Mouse (Mus musculus) forebrain, embryonic 10.5 days (tissue): ENCODE results near the gene Csrp2. TPM values are rescaled to one million over a fixed set of nuclear protein-coding genes. Genes with fewer than 3 reads are reported as not detected.
A peak's percentile ranks its signal among the peaks of the same experiment; 100 is the strongest.

Source experiments
- DNase-seq: peaks from one replicate; pipeline ENCODE4 v3.0.0-alpha.2; 2017; ENCODE audit warnings: low spot score; ENCODE audit errors: extremely low spot score
- H3K27ac ChIP-seq: fragments of 300-500 bp; sonication (generic); 2 replicates; pipeline ENCODE4 v1.5.1; 2016; ENCODE audit warnings: mild to moderate bottlenecking
- H3K27me3 ChIP-seq: fragments of 300-500 bp; sonication (generic); 2 replicates; pipeline ENCODE4 v1.6.1; 2016; ENCODE audit warnings: mild to moderate bottlenecking; ENCODE audit not compliant: poor library complexity, severe bottlenecking
- H3K36me3 ChIP-seq: fragments of 300-500 bp; sonication (generic); replicated peaks from 2 replicates; pipeline ENCODE4 v1.6.1; 2016; ENCODE audit warnings: mild to moderate bottlenecking, moderate library complexity
- H3K4me1 ChIP-seq: fragments of 300-500 bp; sonication (generic); 2 replicates; pipeline ENCODE4 v1.6.1; 2016
- H3K4me3 ChIP-seq: fragments of 300-500 bp; sonication (generic); 2 replicates; pipeline ENCODE4 v1.5.1; 2016; ENCODE audit warnings: mild to moderate bottlenecking, moderate library complexity
- H3K9me3 ChIP-seq: fragments of 300-500 bp; sonication (generic); 2 replicates; pipeline ENCODE4 v1.6.1; 2016; ENCODE audit warnings: mild to moderate bottlenecking, moderate library complexity
- WGBS: fragments of 180-500 bp; shearing (Covaris S2); methylation state at CpG from one replicate; pipeline ENCODE4 v1.1.7; 2016; 5-methylcytosine and 5-hydroxymethylcytosine counted together
- polyA plus RNA-seq: library from polyadenylated mRNA; unstranded; fragments of >200 nt; fragmentation: Nextera tagmentation; extraction: Ambion mirVana; gene quantifications from 2 replicates; pipeline ENCODE4 v1.2.1, GENCODE M21; 2016

Gene Csrp2
- polyA plus RNA-seq = 197 and 204 TPM in 2 replicates

DNA sequence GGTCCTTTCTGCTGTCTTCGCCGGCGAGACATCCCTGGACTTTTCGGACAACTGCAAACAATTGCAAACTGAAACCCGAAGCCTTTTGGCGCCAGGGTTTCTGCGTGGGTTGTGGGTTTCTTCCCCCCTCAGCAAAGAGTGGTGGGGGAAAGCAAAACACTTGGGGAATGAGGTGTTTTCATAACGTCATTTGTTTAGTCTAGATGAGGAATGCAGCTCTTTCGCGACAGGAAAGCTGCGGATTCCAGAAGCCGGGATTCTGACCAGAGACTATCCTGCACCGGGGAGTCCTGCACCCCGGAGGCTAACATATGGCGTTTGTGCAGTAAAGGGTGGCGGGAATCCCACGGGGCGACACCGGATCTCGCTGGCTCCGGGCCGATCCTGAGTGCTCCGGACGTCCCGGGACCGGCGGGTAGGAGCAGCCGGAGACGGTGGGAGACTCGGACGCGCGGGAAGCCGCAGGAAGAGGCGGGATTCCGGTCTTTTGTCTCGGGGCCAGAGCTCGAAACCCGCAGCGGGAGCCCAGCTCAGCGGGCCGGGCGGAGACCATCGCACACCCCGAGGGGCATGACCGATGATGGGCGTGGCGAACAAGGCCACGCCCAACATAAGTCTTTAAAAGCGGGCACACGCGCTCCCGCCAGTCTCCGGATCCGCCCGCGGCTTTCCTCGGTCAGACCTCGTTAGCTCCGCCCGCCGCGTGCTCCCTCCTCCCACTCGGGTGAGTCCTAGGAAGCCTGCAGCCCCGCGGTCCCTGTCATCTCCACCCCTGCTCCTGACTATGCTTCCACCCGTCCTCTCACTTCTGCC is at the start of gene Csrp2:
Csrp2 (plus strand) TSS at position 259 of the 813 bp plus-strand sequence.
- Histone ChIP-seq H3K9me3 (0 out of 2 replicates have a peak, but pooled peaks cover 3% of the 10 kb centered on the region), H3K36me3 (peaks cover 13% of the 10 kb centered on the region), H3K4me1 (peaks cover 51% of the 10 kb centered on the region), H3K4me3 (peak within 1 kb of the TSS; percentile 67), H3K27ac (peak within 1 kb of the TSS; percentile 96), H3K27me3 (no peaks in the 10 kb centered on the region)
- DNase-seq = peak; percentile 94
- WGBS = under 1% methylated on average over 66 of the region's 67 CpGs

DNA sequence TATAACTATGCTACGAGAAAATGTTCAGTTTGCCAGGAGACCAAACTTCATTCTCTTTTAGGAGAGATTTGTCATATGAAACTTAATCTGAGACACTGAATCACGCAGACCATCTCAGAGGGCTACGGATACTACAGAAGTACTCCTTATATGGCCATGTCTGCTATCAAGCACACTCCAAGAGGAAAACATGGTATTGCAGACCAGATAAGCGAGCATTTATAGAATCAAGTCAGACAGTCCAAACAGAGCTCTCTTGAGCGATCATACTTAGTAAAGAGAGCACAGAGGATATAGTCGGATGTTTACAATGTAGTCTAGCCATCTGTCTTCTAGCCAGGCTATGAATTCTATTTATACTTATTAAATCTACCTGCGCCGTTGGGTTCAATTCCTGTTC is 44.7 kb upstream of the Csrp2 start:
- H3K9me3 ChIP-seq = no peaks in the 10 kb centered on the region
- peaks cover 22% of the 10 kb centered on the region for H3K4me1 ChIP-seq
- H3K36me3 ChIP-seq = no peaks in the 10 kb centered on the region
- no peak overlapping the region for H3K4me3 ChIP-seq
- no peak overlapping the region for H3K27ac ChIP-seq
- DNase-seq = no peak
- H3K27me3 ChIP-seq = no peaks in the 10 kb centered on the region
- 95% methylated on average over 8 of the region's 8 CpGs for WGBS

DNA sequence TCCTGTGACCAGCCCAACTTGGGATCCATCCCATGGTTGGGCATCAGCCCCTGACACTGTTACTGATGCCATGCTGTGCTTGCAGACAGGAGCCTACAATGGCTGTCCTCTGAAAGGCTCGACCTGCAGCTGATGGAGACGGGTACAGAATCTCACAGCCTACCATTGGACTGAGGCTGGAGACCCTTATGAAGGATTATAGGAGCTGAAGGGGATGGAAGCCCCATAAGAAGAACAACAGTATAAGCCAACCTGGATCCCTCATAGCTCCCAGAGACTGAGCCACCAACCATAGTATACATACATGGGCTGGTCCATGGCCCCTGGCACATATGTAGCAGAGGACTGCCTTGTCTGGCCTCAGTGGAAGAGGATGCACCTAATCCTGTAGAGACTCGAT is 42.6 kb upstream of the Csrp2 start:
- no peak overlapping the region for H3K27ac ChIP-seq
- DNase-seq = no peak
- no peaks in the 10 kb centered on the region for H3K27me3 ChIP-seq
- no peaks in the 10 kb centered on the region for H3K9me3 ChIP-seq
- H3K4me3 ChIP-seq = no peak overlapping the region
- WGBS = 81% methylated on average over 3 of the region's 3 CpGs
- H3K36me3 ChIP-seq = no peaks in the 10 kb centered on the region
- peaks cover 25% of the 10 kb centered on the region for H3K4me1 ChIP-seq

DNA sequence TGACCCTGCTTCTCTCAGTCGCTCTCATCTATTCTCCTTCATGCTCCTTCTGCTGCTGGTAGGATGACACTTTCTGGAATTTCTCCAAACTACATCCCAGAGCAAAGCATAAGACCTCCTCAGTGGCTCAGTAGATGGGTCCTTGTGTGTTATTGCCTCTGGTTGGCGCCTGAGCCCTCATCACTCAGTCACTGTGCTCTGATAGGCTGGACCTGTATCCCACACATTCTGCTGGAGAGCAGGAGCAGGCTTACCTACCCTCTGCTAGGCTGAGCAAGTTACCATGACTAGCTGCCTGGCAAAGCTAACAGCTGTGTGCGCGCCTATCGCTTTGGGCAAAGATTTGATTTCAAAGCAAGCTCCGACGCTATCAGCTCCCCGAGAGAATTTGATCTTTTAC is 41.7 kb upstream of the Csrp2 start:
- peak overlapping the region; percentile 63 for H3K27ac ChIP-seq
- H3K4me1 ChIP-seq = peaks cover 25% of the 10 kb centered on the region
- 77% methylated on average over 8 of the region's 8 CpGs for WGBS
- H3K4me3 ChIP-seq = no peak overlapping the region
- no peaks in the 10 kb centered on the region for H3K9me3 ChIP-seq
- DNase-seq = no peak
- no peaks in the 10 kb centered on the region for H3K27me3 ChIP-seq
- no peaks in the 10 kb centered on the region for H3K36me3 ChIP-seq

DNA sequence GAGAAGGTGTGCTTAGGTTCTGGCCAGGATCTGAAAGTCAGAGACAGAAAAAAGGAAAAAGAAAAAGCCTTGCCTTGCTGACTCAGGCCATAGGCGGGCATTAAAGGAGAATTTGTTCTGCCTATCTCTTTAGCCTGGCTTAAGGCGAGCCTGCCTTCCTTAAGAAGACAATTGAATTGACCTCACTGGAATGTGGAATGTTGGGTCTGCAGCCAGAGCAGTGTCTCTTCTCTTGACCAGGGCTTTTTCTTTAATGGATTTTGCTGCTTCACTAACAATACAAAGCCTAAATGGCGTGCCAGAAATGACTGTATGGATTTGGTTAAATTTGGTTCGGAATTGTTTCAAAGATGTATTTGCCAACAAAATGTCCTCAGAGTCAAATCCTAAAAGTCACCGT is 40.9 kb upstream of the Csrp2 start:
- Histone ChIP-seq H3K27ac (peak overlapping the region; percentile 63; the same call in 1 of the 2 replicates), H3K4me1 (peaks cover 25% of the 10 kb centered on the region), H3K4me3 (no peak overlapping the region), H3K9me3 (no peaks in the 10 kb centered on the region), H3K27me3 (no peaks in the 10 kb centered on the region), H3K36me3 (no peaks in the 10 kb centered on the region)
- DNase-seq = no peak
- WGBS = 25% methylated on average over 5 of the region's 5 CpGs

DNA sequence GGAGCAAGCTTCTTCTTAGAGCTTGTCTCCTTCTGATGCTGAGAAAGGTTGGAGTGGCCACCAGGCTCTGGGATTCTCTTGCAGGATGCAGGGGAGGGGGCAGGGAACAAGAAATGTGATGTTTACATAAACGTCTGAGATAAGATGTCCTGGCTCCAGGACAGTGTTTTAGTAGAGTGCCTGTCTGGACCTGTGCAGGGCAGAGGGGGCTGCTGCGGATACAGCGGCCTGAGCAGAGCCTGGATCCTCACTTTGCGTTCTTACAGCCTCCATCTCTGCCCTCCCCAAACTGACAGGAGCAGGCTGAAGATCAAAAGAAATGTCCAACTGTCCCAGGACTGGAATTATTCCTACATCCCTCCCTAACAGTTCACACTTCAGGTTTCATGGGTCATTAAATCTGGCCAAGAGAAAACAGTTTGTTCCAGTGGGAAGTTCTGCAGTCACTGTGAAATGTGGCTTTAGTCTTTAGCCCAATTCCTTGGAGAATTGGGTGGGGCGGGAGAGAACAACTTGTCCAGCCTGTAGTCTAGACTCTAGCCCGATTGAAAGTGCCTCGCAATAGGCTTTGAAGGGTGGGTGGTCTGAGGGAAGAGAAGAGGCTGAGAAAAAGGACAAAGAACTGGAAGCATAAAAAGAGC is 40.0 kb upstream of the Csrp2 start:
- no peak for DNase-seq
- no peaks in the 10 kb centered on the region for H3K36me3 ChIP-seq
- WGBS = 37% methylated on average over 7 of the region's 7 CpGs
- peaks cover 25% of the 10 kb centered on the region for H3K4me1 ChIP-seq
- H3K27ac ChIP-seq = peak overlapping the region; percentile 71
- no peaks in the 10 kb centered on the region for H3K27me3 ChIP-seq
- H3K9me3 ChIP-seq = no peaks in the 10 kb centered on the region
- H3K4me3 ChIP-seq = no peak overlapping the region

DNA sequence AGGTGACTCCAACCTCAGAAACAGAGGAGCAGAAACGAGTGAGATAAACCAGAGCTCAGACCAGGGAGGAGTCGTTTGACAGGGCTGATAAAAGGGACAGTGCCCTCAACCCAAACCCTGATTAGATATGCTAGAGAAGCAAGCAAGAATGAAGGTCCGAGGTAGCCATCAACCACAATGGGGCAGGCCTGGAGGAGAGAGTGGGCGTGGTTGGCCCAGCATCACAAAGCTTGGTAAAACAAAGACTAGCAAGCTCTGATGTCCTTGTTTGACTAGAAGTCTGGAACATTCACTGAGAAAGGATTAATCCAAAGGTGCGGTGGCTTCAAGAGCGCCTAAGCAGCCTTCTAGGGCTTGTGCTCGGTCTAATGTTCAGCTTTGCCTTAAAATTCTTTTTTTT is 38.2 kb upstream of the Csrp2 start:
- no peaks in the 10 kb centered on the region for H3K9me3 ChIP-seq
- no peak for DNase-seq
- H3K27me3 ChIP-seq = no peaks in the 10 kb centered on the region
- H3K36me3 ChIP-seq = no peaks in the 10 kb centered on the region
- peaks cover 25% of the 10 kb centered on the region for H3K4me1 ChIP-seq
- no peak overlapping the region for H3K27ac ChIP-seq
- no peak overlapping the region for H3K4me3 ChIP-seq
- WGBS = 79% methylated on average over 7 of the region's 7 CpGs

DNA sequence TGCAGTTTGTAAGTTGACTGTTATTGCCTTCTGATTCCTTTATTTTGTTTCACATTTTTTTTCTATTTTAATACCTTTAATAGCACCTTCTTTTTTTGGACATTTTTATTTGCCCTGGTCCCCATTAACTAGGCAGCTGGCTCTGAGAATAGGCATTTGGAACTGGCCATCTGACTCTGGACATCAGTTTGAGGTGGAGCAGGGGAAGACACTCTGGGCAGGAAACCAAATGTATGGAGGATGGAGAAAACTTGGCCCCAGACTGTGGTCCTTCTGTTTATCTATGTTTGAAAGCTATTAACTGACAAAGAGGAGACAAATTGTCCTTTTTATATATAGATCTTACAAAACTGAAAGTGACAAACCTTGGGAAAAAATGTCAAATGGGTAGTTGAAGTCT is 36.9 kb upstream of the Csrp2 start:
- peaks cover 25% of the 10 kb centered on the region for H3K4me1 ChIP-seq
- no peak for DNase-seq
- no peak overlapping the region for H3K4me3 ChIP-seq
- H3K36me3 ChIP-seq = no peaks in the 10 kb centered on the region
- no peaks in the 10 kb centered on the region for H3K9me3 ChIP-seq
- no peaks in the 10 kb centered on the region for H3K27me3 ChIP-seq
- no peak overlapping the region for H3K27ac ChIP-seq

DNA sequence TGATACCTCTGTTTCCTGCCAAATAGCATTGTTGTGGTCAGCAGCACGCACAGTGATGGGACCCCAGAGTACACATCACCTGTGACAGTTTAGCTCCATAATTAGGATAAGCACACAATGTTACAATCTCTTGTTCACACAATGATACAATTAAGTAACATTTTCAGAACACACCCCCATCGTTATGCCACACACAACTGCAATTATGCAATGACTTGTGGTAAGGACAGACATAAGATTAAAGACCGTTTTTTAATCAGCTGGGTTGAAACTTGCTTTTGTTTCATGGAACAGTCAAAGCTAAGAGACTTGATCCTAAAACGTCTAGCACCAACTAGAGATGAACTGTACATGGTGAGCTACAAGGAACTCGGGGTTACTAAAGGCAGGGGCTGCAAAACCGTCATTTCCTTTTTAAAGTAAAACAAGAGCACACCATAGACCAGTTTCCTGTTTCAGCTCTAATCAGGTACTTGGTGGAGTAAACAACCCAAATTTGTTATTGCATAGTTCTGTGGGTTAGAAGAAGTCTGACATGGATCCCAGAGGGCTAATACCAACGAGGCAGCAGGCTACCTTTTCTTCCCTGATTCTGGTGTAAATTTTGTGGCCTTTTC is 28.8 kb upstream of the Csrp2 start:
- 75% methylated on average over 7 of the region's 7 CpGs for WGBS
- Histone ChIP-seq H3K4me1 (no peaks in the 10 kb centered on the region), H3K36me3 (no peaks in the 10 kb centered on the region), H3K27me3 (no peaks in the 10 kb centered on the region), H3K4me3 (no peak overlapping the region), H3K9me3 (no peaks in the 10 kb centered on the region), H3K27ac (no peak overlapping the region)
- DNase-seq = no peak

DNA sequence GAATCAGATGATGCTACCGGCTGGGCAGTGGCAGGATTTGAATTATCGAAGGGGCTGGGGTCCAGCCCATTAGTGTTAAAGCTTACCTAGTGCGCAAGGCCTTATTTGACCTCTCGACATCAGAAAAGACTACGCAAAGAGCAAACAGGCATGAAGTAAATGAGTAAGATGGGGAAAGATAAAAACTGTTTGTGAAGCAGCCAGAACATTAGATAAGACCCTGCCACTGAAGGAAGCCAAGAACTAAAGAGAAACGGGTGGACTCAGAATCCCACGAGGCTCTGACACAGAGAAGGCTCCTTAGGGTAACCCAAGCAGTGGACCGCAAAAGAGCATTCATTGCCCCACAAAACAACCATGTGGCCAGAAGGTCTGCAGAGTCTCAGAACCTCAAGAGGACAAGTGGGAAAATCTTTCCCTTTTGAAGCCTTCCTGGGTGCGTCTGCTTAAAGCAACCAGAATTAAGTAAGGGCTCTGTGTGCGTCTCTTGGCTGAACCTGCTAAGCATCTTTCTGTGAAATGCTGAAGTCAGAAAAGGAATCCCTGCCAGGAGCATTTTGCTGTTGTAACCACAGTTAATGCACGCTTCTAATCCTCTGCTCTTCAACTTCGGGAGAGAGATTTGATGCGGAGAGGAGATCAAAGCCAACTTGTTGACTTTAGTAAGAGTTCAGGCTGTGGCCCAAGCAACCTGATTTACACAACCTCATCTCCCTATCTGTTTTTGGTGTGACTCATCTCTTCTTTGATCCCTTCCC is 19.7 kb upstream of the Csrp2 start:
- Histone ChIP-seq H3K9me3 (no peaks in the 10 kb centered on the region), H3K27ac (no peak overlapping the region), H3K27me3 (no peaks in the 10 kb centered on the region), H3K4me3 (no peak overlapping the region), H3K36me3 (no peaks in the 10 kb centered on the region), H3K4me1 (no peaks in the 10 kb centered on the region)
- DNase-seq = no peak
- WGBS = 76% methylated on average over 13 of the region's 13 CpGs

DNA sequence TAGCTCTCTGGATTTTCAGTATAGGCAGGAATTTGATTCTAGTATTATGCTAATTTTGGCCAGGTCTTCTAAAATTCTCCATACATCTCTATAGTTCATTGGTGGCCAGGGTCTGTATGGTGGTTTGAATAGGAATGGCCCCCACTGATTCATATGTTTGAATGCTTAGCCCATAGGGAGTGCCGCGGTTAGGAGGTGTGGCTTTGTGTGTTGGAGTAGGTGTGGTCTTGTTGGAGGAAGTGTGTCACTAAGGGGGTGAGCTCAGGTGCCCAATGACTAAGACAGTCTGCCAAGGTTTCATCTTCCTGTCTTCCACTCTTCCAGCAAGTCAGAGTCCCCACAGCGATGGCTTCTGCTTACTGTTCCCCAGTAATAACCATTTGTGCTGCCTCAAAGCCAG is 15.7 kb upstream of the Csrp2 start:
- Histone ChIP-seq H3K27me3 (no peaks in the 10 kb centered on the region), H3K4me1 (no peaks in the 10 kb centered on the region), H3K36me3 (no peaks in the 10 kb centered on the region), H3K27ac (no peak overlapping the region), H3K9me3 (no peaks in the 10 kb centered on the region), H3K4me3 (no peak overlapping the region)
- no peak for DNase-seq
- 90% methylated on average over 3 of the region's 3 CpGs for WGBS

DNA sequence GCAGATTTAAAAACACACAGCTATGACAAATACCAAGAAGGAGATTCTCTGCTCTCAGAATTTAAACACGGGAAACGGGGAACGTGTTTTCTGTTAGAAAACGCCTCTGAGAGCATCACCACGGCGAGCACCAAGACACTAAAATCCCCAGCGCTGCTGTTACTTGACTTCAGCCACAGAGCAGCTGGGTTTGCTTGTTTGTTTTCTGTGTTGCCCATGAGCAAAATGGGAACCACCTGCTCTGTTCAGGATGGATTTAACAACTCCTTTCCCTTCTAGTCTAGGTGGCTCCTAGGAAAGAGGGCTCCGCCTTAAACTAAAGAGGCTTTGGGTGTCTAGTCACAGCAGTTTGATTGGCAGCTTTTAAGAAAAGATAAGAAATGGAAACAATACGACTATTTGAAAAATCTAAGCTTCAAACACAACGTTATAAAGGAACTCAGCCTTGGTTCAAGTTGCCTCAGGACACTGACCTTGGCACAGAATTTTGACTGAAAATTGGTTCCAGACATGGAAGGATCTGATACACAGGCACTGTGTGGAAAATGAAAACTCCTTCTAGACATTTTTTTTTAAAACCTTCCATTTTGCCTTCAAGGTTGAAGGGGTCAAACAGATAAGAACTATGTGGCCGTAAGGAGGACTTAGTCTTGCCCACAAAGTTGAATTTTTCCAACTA is 2.8 kb upstream of the Csrp2 start:
- 70% methylated on average over 11 of the region's 11 CpGs for WGBS
- Histone ChIP-seq H3K9me3 (0 out of 2 replicates have a peak, but pooled peaks cover 3% of the 10 kb centered on the region), H3K27ac (no peak overlapping the region), H3K36me3 (no peaks in the 10 kb centered on the region), H3K27me3 (no peaks in the 10 kb centered on the region), H3K4me1 (peaks cover 36% of the 10 kb centered on the region), H3K4me3 (no peak overlapping the region)
- no peak for DNase-seq
